ENCODE assay signal across 11 mouse cellular contexts in the genomic region with DNA sequence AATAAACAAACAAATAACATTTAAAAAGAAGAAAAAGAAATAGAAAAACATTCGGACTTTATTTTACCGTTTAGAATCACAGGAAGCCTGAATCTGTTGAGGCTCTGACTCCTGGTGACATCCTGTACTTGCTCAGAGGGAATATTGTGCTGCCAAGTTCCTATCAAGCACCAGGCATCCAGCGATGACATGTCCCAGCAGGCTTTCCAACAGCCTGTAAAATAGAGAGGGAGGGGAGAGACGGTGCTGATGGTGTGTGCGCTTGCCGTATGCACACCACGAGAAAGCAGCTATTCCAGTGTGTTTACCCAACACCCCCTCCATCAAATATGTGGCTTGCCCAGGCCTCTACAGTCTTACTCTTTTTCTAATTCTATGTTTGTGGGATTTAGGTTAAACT. TPM values are rescaled to one million over a fixed set of nuclear protein-coding genes. Genes with fewer than 3 reads are reported as not detected.
DNase-seq lines count a peak whose midpoint lies in the region; ATAC-seq and TF ChIP-seq lines count a peak whose summit lies in the region.
"Had no signal": no experiment of that assay in that cellular context is flagged by ENCODE, and none has a peak within 500 bp of the region (broad histone marks: within the 10 kb centered on the region; RNA-seq: fewer than 3 reads in every experiment).

No protein-coding gene starts in this region.

- TF ChIP-seq EP300 in heart, adult 2 months (IDR thresholded peaks at IDR 0.05; ENCODE audit: insufficient read depth, low read depth, low read length), result peak; percentile 78

- no peak for TF ChIP-seq POLR2A in heart, adult 2 months (IDR thresholded peaks at IDR 0.05; ENCODE audit: insufficient read depth, low read depth, low read length)

- DNase-seq in kidney, postnatal 14 days, result peak; percentile 34
- DNase-seq in kidney, adult 11 months, result no peak
- DNase-seq in cerebellum, adult 9-10 months, result peak; percentile 62
- DNase-seq in heart, adult 2 months, result peak in 1 of 2 experiments; percentile 64
- no peak for DNase-seq in gastrocnemius, postnatal 25 days
- DNase-seq in hindbrain, embryonic 14.5 days (ENCODE audit: low spot score), result no peak
- DNase-seq in yolk sac, embryonic 10.5 days (ENCODE audit: low spot score), result no peak

- no peak for TF ChIP-seq CTCF in heart, adult 2 months (IDR thresholded peaks at IDR 0.05)

- peak overlapping the region; percentile 6; the same call in 1 of the 2 replicates for H3K27ac ChIP-seq in heart, adult 2 months
- H3K27ac ChIP-seq in liver, embryonic 15.5 days (replicated peaks), result peak overlapping the region; percentile 98
- no peak overlapping the region for H3K27ac ChIP-seq in hindbrain, embryonic 14.5 days
- H3K27ac ChIP-seq: hindbrain, embryonic 15.5 days; left cerebral cortex, adult 2 months; neural tube, embryonic 13.5 days had no signal

- no peaks in the 10 kb centered on the region for H3K36me3 ChIP-seq in heart, adult 2 months (ENCODE audit: control insufficient read depth, insufficient read depth, low read length)
- peaks cover 59% of the 10 kb centered on the region for H3K36me3 ChIP-seq in liver, embryonic 15.5 days (replicated peaks)
- no peaks in the 10 kb centered on the region for H3K36me3 ChIP-seq in hindbrain, embryonic 14.5 days (replicated peaks; ENCODE audit: control insufficient read depth, insufficient read depth)
- H3K36me3 ChIP-seq: hindbrain, embryonic 15.5 days; neural tube, embryonic 13.5 days had no signal

- 20% methylated on average over 7 of the region's 7 CpGs for WGBS in heart, adult 2 months
- 80% methylated on average over 7 of the region's 7 CpGs for WGBS in liver, embryonic 15.5 days (ENCODE audit: insufficient replicate concordance)
- 79% methylated on average over 7 of the region's 7 CpGs for WGBS in hindbrain, embryonic 14.5 days

- H3K4me1 ChIP-seq in heart, adult 2 months (ENCODE audit: control insufficient read depth, insufficient read depth, low read length), result peaks cover 2% of the 10 kb centered on the region
- peaks cover 81% of the 10 kb centered on the region for H3K4me1 ChIP-seq in liver, embryonic 15.5 days (replicated peaks)
- peaks cover 10% of the 10 kb centered on the region for H3K4me1 ChIP-seq in hindbrain, embryonic 14.5 days (replicated peaks; ENCODE audit: control insufficient read depth, insufficient read depth, low read length)

- H3K27me3 ChIP-seq in heart, adult 2 months (ENCODE audit: control insufficient read depth, insufficient read depth, low read length), result no peaks in the 10 kb centered on the region
- no peaks in the 10 kb centered on the region for H3K27me3 ChIP-seq in liver, embryonic 15.5 days
- H3K27me3 ChIP-seq in hindbrain, embryonic 14.5 days (ENCODE audit: control insufficient read depth, insufficient read depth, low read length), result no peaks in the 10 kb centered on the region
- H3K27me3 ChIP-seq: hindbrain, embryonic 15.5 days; neural tube, embryonic 13.5 days had no signal

- no peak overlapping the region for H3K4me3 ChIP-seq in heart, adult 2 months
- H3K4me3 ChIP-seq in liver, embryonic 15.5 days (replicated peaks), result no peak overlapping the region
- no peak overlapping the region for H3K4me3 ChIP-seq in hindbrain, embryonic 14.5 days (replicated peaks; ENCODE audit: low read length)
- H3K4me3 ChIP-seq: hindbrain, embryonic 15.5 days; left cerebral cortex, adult 2 months; neural tube, embryonic 13.5 days had no signal

- ATAC-seq in liver, embryonic 15.5 days (ENCODE audit: insufficient read depth), result no peak
- no peak for ATAC-seq in hindbrain, embryonic 14.5 days (ENCODE audit: low FRiP score)

- H3K9ac ChIP-seq in heart, adult 2 months (ENCODE audit: low read depth, low read length), result no peak overlapping the region
- no peak overlapping the region for H3K9ac ChIP-seq in liver, embryonic 15.5 days
- H3K9ac ChIP-seq in hindbrain, embryonic 14.5 days, result no peak overlapping the region
- H3K9ac ChIP-seq: hindbrain, embryonic 15.5 days; neural tube, embryonic 13.5 days had no signal

- no peaks in the 10 kb centered on the region for H3K79me2 ChIP-seq in heart, adult 2 months (replicated peaks; ENCODE audit: control insufficient read depth, insufficient read depth, low read length)

- H3K9me3 ChIP-seq in liver, embryonic 15.5 days (replicated peaks), result no peaks in the 10 kb centered on the region
- H3K9me3 ChIP-seq in hindbrain, embryonic 14.5 days (ENCODE audit: control insufficient read depth, low read length), result no peaks in the 10 kb centered on the region
- H3K9me3 ChIP-seq: hindbrain, embryonic 15.5 days; neural tube, embryonic 13.5 days had no signal

- intact Hi-C loops in heart, adult 2 months (cut with DNase I), result no loop called here

- H3K4me2 ChIP-seq in liver, embryonic 15.5 days, result no peak overlapping the region
- H3K4me2 ChIP-seq in hindbrain, embryonic 14.5 days (replicated peaks), result no peak overlapping the region
- H3K4me2 ChIP-seq: hindbrain, embryonic 15.5 days; neural tube, embryonic 13.5 days had no signal

RNA-seq across cellular contexts. Expression of gene Gcnt1, which starts 39.6 kb away (rescaled TPM):
- total RNA-seq in heart, adult 2 months (2021), result 10 to 100 TPM; 10.8 to 12.1 TPM
- 1.1 and 2.2 TPM in 2 replicates for polyA plus RNA-seq in heart, adult 2 months (2012; rRNA removed)
- polyA plus RNA-seq in liver, embryonic 15.5 days (2015; fragmentation: Nextera tagmentation; extraction: Ambion mirVana), result 18.5 and 19.0 TPM in 2 replicates
- under 1 TPM; 0.51 to 0.99 TPM for total RNA-seq in gastrocnemius, postnatal 25 days (2021)
- polyA plus RNA-seq in hindbrain, embryonic 14.5 days (2014; fragmentation: Nextera tagmentation; extraction: Ambion mirVana), result 0.83 and 0.91 TPM in 2 replicates

Comparison
In these comparisons a context has a peak if more than half of its experiments do, and no peak if none do; other contexts are left out.
1. DNase-seq: peak in kidney, postnatal 14 days (single experiment) and cerebellum, adult 9-10 months (single experiment); none in kidney, adult 11 months (single experiment), gastrocnemius, postnatal 25 days (single experiment), hindbrain, embryonic 14.5 days (single experiment) and yolk sac, embryonic 10.5 days (single experiment).